Mouse (Mus musculus): Measurements from ENCODE around the gene Uts2r. TPM values are rescaled to one million over a fixed set of nuclear protein-coding genes. Genes with fewer than 3 reads are reported as not detected.

Gene Uts2r
- polyA plus RNA-seq, 1 experiment = not detected

- no peaks in the 10 kb centered on the region for H3K4me1 ChIP-seq (ENCODE audit: control insufficient read depth, insufficient read depth, insufficient read length, low read length)
- no peak overlapping the region for H3K4me3 ChIP-seq (ENCODE audit: insufficient read depth, low read depth, low read length)
- no peak overlapping the region for H3K27ac ChIP-seq (replicated peaks; ENCODE audit: low read depth, low read length)
These were observed 40.7 kb downstream of the Uts2r start for GRCm38 (mm10) chr11:121200781-121201180.

- H3K4me3 ChIP-seq (ENCODE audit: insufficient read depth, low read depth, low read length) = no peak overlapping the region
- no peaks in the 10 kb centered on the region for H3K4me1 ChIP-seq (ENCODE audit: control insufficient read depth, insufficient read depth, insufficient read length, low read length)
- no peak overlapping the region for H3K27ac ChIP-seq (replicated peaks; ENCODE audit: low read depth, low read length)
These were observed 41.5 kb downstream of the Uts2r start for GRCm38 (mm10) chr11:121201436-121202198.

DNA sequence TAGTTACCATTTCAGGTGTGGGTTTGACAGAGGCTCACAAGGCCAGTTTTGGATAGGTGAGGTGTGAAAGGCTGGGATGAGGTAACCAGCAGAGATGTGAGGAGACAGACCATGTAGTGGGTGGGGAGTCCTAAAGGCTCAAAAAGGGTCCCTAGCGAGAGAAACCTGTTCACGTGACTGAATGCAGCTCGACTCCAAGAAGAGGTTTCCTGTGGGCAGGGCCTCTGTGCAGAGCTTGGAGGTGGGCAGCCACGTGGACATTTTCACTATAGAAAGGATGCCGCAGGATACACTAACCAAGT is 43.7 kb downstream of the Uts2r start:
- H3K27ac ChIP-seq (replicated peaks; ENCODE audit: low read depth, low read length) = no peak overlapping the region
- peak overlapping the region; percentile 93 for H3K4me3 ChIP-seq (ENCODE audit: insufficient read depth, low read depth, low read length)
- H3K4me1 ChIP-seq (ENCODE audit: control insufficient read depth, insufficient read depth, insufficient read length, low read length) = no peaks in the 10 kb centered on the region

DNA sequence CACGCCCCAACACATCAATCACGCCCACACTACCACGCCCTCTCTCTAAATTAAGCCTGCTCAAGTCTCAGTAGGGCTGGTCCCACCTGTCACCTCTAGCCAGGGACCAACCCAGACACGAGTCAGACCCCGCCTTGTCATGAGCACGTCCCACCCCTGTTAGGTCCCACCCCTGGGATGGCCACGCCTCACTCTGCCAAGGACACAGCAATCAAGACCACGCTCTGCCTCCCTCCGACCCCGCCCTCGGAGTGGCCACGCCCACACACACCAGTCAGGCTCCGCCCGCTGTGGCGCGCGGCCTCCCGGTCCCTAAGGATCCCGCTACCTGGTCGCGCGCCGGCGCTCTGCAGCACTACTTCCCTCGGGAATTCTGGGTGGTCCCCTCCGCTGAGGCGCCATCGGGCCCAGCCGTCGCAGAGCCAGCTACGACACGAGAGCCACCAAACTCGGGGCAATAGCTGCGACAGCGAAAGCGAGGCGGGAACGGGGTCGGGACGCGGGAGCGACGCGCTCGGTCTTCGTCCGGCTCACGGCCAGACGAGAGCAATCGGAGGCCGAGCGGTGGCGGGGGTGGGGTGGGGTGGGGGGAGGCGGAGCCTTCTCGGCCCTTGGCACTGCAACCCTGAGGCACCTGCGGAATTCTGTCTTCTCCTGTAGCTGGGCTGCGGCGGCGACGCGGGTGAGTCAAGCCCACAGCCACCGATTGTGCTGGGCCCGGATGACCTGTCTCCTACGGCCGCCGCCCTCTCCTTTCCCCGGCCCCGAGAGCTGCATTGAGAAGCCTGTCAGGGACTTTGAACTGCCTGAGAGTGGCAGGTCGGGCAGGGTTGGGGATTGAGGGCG is 44.3 kb downstream of the Uts2r start, which contains the start of the genes Hexdc and Ogfod3:
Gene Hexdc (plus strand): TSS at position 273 of the 846 bp plus-strand sequence.
Gene Ogfod3 (minus strand): TSS at position 551 of the 846 bp plus-strand sequence.
- no peaks in the 10 kb centered on the region for H3K4me1 ChIP-seq (ENCODE audit: control insufficient read depth, insufficient read depth, insufficient read length, low read length)
- H3K27ac ChIP-seq (replicated peaks; ENCODE audit: low read depth, low read length) = peak within 1 kb of the TSS; percentile 58
- H3K4me3 ChIP-seq (ENCODE audit: insufficient read depth, low read depth, low read length) = peak within 1 kb of the TSS; percentile 93

Other genes with a start within 250 kb of the Uts2r start
- gene Ccdc57, start 227.4 kb upstream of the Uts2r start, polyA plus RNA-seq (2012; ENCODE audit: insufficient read depth, insufficient read length, missing spikeins) = 7.1 and 11.1 TPM in 2 replicates
- gene Slc16a3, start 211.8 kb upstream of the Uts2r start, polyA plus RNA-seq (2012; ENCODE audit: insufficient read depth, insufficient read length, missing spikeins) = 1.6 and 2.2 TPM in 2 replicates
- gene Csnk1d, start 168.9 kb upstream of the Uts2r start, polyA plus RNA-seq (2012; ENCODE audit: insufficient read depth, insufficient read length, missing spikeins) = 33.8 and 36.5 TPM in 2 replicates
- gene Cd7, start 120.9 kb upstream of the Uts2r start, polyA plus RNA-seq (2012; ENCODE audit: insufficient read depth, insufficient read length, missing spikeins) = 2.3 TPM in 1 of 2 replicates, not detected in the other
- gene Sectm1b, start 96.7 kb upstream of the Uts2r start, polyA plus RNA-seq (2012; ENCODE audit: insufficient read depth, insufficient read length, missing spikeins) = not detected in 2 replicates
- gene Sectm1a, start 79.1 kb upstream of the Uts2r start, polyA plus RNA-seq (2012; ENCODE audit: insufficient read depth, insufficient read length, missing spikeins) = not detected in 2 replicates
- gene Tex19.2, start 41.6 kb upstream of the Uts2r start, polyA plus RNA-seq (2012; ENCODE audit: insufficient read depth, insufficient read length, missing spikeins) = not detected in 2 replicates
- gene Tex19.1, start 14.1 kb upstream of the Uts2r start, polyA plus RNA-seq (2012; ENCODE audit: insufficient read depth, insufficient read length, missing spikeins) = not detected in 2 replicates
- 2.1 and 3.3 TPM in 2 replicates for gene Hexdc, start 44.2 kb downstream of the Uts2r start, polyA plus RNA-seq (2012; ENCODE audit: insufficient read depth, insufficient read length, missing spikeins)
- gene Ogfod3, start 44.4 kb downstream of the Uts2r start, polyA plus RNA-seq (2012; ENCODE audit: insufficient read depth, insufficient read length, missing spikeins) = 15.7 and 18.7 TPM in 2 replicates
- gene Cybc1, start 69.1 kb downstream of the Uts2r start, polyA plus RNA-seq (2012; ENCODE audit: insufficient read depth, insufficient read length, missing spikeins) = 5.0 and 8.2 TPM in 2 replicates
- 10.4 and 12.6 TPM in 2 replicates for gene Narf, start 77.0 kb downstream of the Uts2r start, polyA plus RNA-seq (2012; ENCODE audit: insufficient read depth, insufficient read length, missing spikeins)
- gene Foxk2, start 99.7 kb downstream of the Uts2r start, polyA plus RNA-seq (2012; ENCODE audit: insufficient read depth, insufficient read length, missing spikeins) = 19.8 and 22.6 TPM in 2 replicates
- 33.8 and 37.1 TPM in 2 replicates for gene Wdr45b, start 194.2 kb downstream of the Uts2r start, polyA plus RNA-seq (2012; ENCODE audit: insufficient read depth, insufficient read length, missing spikeins)
- gene Rab40b, start 228.0 kb downstream of the Uts2r start, polyA plus RNA-seq (2012; ENCODE audit: insufficient read depth, insufficient read length, missing spikeins) = 5.1 and 5.5 TPM in 2 replicates

Measured in brown adipose tissue, adult 24 weeks (tissue).